Mouse (Mus musculus) myocyte (in vitro differentiated cells): ENCODE results near the gene Spon1. TPM values are rescaled to one million over a fixed set of nuclear protein-coding genes. Genes with fewer than 3 reads are reported as not detected.

ENCODE experiments used
- H3K27me3 ChIP-seq: one replicate; pipeline ENCODE4 v1.6.1; 2011; ENCODE audit not compliant: control insufficient read depth, insufficient read depth, insufficient read length
- H3K36me3 ChIP-seq: one replicate; pipeline ENCODE4 v1.6.1; 2011; ENCODE audit not compliant: control insufficient read depth, insufficient read depth
- H3K4me2 ChIP-seq: one replicate; pipeline ENCODE4 v1.6.1; 2011; ENCODE audit warnings: low read depth, control low read depth
- H3K4me3 ChIP-seq: one replicate; pipeline ENCODE4 v1.5.1; 2011; ENCODE audit warnings: mild to moderate bottlenecking, control low read depth, moderate library complexity
- H3K79me2 ChIP-seq: one replicate; pipeline ENCODE4 v1.6.1; 2011; ENCODE audit not compliant: control insufficient read depth, insufficient read depth
- H3ac ChIP-seq: one replicate; pipeline ENCODE4 v1.6.1; 2011; ENCODE audit not compliant: control insufficient read depth, insufficient read length
- CEBPB ChIP-seq: IDR thresholded peaks from 2 replicates; pipeline ENCODE4 v1.6.1; 2011; ENCODE audit warnings: mild to moderate bottlenecking, moderate library complexity; ENCODE audit not compliant: poor library complexity, insufficient read depth, severe bottlenecking
- E2F4 ChIP-seq: IDR thresholded peaks from one replicate; pipeline ENCODE4 v1.6.1; 2011; ENCODE audit warnings: mild to moderate bottlenecking, control low read depth, moderate library complexity; ENCODE audit not compliant: insufficient read depth
- MAX ChIP-seq: IDR thresholded peaks from one replicate; pipeline ENCODE4 v1.6.1; 2011; ENCODE audit warnings: low read depth, mild to moderate bottlenecking, control low read depth
- MYOD1 ChIP-seq, 3 experiments: IDR thresholded peaks; one replicate each; pipeline ENCODE4 v1.6.1; 2011; ENCODE audit warnings: control low read depth in 2 of 3, low read depth in 2 of 3, mild to moderate bottlenecking in 2 of 3, moderate library complexity in 1 of 3; ENCODE audit not compliant: insufficient read length in 2 of 3, control insufficient read depth in 1 of 3
- MYOG ChIP-seq, 3 experiments: IDR thresholded peaks; one replicate each; pipeline ENCODE4 v1.6.1; 2011; ENCODE audit warnings: control low read depth in 2 of 3, low read depth in 2 of 3, mild to moderate bottlenecking in 2 of 3; ENCODE audit not compliant: insufficient read length in 2 of 3, control insufficient read depth in 1 of 3, insufficient read depth in 1 of 3
- POLR2A ChIP-seq: IDR thresholded peaks from one replicate; pipeline ENCODE4 v1.6.1; 2011; ENCODE audit warnings: low read depth, mild to moderate bottlenecking, control low read depth, moderate library complexity; ENCODE audit not compliant: insufficient read length
- POLR2AphosphoS2 ChIP-seq: IDR thresholded peaks from one replicate; pipeline ENCODE4 v1.6.1; 2011; ENCODE audit warnings: low read depth, control low read depth; ENCODE audit not compliant: insufficient read length
- REST ChIP-seq: IDR thresholded peaks from one replicate; pipeline ENCODE4 v1.6.1; 2011; ENCODE audit warnings: mild to moderate bottlenecking, control low read depth, moderate library complexity; ENCODE audit not compliant: insufficient read depth, insufficient read length
- SRF ChIP-seq: IDR thresholded peaks from one replicate; pipeline ENCODE4 v1.6.1; 2011; ENCODE audit warnings: low read depth; ENCODE audit not compliant: control insufficient read depth, insufficient read length
- TCF12 ChIP-seq: IDR thresholded peaks from one replicate; pipeline ENCODE4 v1.6.1; 2011; ENCODE audit warnings: mild to moderate bottlenecking, control low read depth; ENCODE audit not compliant: poor library complexity, insufficient read depth, severe bottlenecking
- TCF3 ChIP-seq: IDR thresholded peaks from one replicate; pipeline ENCODE4 v1.6.1; 2011; ENCODE audit warnings: low read depth, control low read depth; ENCODE audit not compliant: insufficient read length
- USF1 ChIP-seq: IDR thresholded peaks from one replicate; pipeline ENCODE4 v1.6.1; 2011; ENCODE audit warnings: low read depth, mild to moderate bottlenecking, control low read depth, moderate library complexity
- polyA plus RNA-seq: library from polyadenylated mRNA; unstranded; fragments of >200 nt; fragmentation: generic; extraction: Trizol; gene quantifications from one replicate; pipeline ENCODE4 v1.2.1, GENCODE M21; 2012; ENCODE audit warnings: missing spikeins

The Spon1 gene
- polyA plus RNA-seq, 1 experiment, result 0.04 TPM

DNA sequence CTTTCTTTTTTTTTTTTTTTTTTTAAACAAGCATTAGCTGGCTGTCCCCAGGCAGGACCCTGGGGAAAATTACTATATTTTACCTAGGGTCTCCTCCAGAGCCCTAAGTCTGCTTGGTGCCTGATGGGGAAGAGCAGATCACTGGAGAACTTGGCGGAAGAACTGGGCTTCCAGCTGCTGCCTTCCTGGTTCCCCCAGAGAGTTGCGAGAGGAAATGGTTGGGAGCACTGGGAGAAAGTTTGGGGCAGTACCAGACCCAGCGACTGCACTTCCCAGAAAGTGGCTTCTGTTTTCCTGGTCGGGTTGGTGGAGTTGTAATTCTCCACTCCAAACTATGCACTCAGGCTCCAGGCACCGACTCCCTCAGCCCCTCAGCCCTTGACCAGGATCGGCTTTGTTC lies 1.7 kb downstream of the Spon1 start:
- Histone ChIP-seq H3ac (no peak overlapping the region), H3K4me3 (no peak overlapping the region)

DNA sequence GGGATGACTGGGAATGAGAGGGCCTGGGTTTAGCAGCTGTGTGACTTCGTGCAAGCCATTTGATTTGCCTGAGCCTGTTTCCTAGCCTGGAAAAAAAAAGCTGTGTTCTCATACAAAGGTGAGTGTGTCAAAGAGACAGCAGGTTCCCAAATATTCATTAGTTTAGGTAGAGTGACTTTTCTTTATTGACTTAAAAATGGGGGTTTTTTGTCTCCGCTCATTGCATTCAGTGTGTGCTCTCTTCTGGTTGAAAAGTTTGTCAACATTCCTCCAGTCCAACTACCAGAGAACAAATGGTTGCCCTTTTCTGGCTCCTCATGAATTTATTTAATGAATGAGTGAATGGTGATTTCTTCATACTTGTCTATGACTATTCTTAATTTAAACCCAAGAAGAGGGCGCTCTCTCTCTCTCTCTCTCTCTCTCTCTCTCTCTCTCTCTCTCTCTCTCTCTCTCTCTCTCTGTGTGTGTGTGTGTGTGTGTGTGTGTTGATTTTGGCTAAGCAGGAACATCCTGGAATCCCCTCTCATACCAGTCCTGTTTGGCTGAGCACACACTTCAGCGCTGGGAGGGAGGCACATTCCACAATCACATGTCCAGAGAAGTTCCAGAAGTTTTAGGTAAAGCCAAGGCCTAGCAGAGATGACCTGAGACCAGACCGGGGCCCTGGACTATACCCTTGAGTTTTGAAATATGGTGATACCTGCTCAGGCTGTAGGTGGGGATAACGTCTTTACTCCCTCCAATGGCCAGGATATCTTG lies 2.6 kb downstream of the Spon1 start:
- no peak overlapping the region for H3K4me2 ChIP-seq
- TF ChIP-seq E2F4, result no peak
- no peak for TF ChIP-seq TCF3
- TF ChIP-seq POLR2AphosphoS2, result no peak
- TF ChIP-seq MYOD1 (IDR thresholded peaks at IDR 0.05; ENCODE audit: control insufficient read depth in 1 of 3, insufficient read length in 2 of 3, low read depth in 2 of 3), result no peak
- no peak for TF ChIP-seq MAX
- no peak for TF ChIP-seq MYOG (IDR thresholded peaks at IDR 0.05; ENCODE audit: control insufficient read depth in 1 of 3, insufficient read depth in 1 of 3, insufficient read length in 2 of 3, low read depth in 2 of 3)
- no peak for TF ChIP-seq TCF12
- no peak for TF ChIP-seq SRF
- TF ChIP-seq REST, result no peak
- no peak for TF ChIP-seq CEBPB
- TF ChIP-seq POLR2A, result no peak
- no peak for TF ChIP-seq USF1
- no peak overlapping the region for H3ac ChIP-seq
- H3K36me3 ChIP-seq, result no peaks in the 10 kb centered on the region
- H3K27me3 ChIP-seq, result peaks cover 25% of the 10 kb centered on the region
- no peaks in the 10 kb centered on the region for H3K79me2 ChIP-seq
- no peak overlapping the region for H3K4me3 ChIP-seq

More for the DNA sequence above, 1.7 kb downstream of the Spon1 start:
- Histone ChIP-seq H3K27me3 (peaks cover 25% of the 10 kb centered on the region), H3K36me3 (no peaks in the 10 kb centered on the region), H3K4me2 (no peak overlapping the region), H3K79me2 (no peaks in the 10 kb centered on the region)
- TF ChIP-seq CEBPB, result no peak
- TF ChIP-seq USF1, result no peak
- no peak for TF ChIP-seq SRF
- TF ChIP-seq E2F4, result no peak
- no peak for TF ChIP-seq MYOG (IDR thresholded peaks at IDR 0.05; ENCODE audit: control insufficient read depth in 1 of 3, insufficient read depth in 1 of 3, insufficient read length in 2 of 3, low read depth in 2 of 3)
- no peak for TF ChIP-seq TCF12
- TF ChIP-seq REST, result no peak
- TF ChIP-seq POLR2A, result no peak
- TF ChIP-seq MYOD1 (IDR thresholded peaks at IDR 0.05; ENCODE audit: control insufficient read depth in 1 of 3, insufficient read length in 2 of 3, low read depth in 2 of 3), result no peak
- TF ChIP-seq POLR2AphosphoS2, result no peak
- TF ChIP-seq MAX, result no peak
- TF ChIP-seq TCF3, result no peak

GRCm38 (mm10) chr7:113769281-113769680 lies 3.5 kb downstream of the Spon1 start:
- Histone ChIP-seq H3K4me3 (no peak overlapping the region), H3K4me2 (no peak overlapping the region), H3K36me3 (no peaks in the 10 kb centered on the region), H3K27me3 (peaks cover 25% of the 10 kb centered on the region), H3K79me2 (no peaks in the 10 kb centered on the region), H3ac (no peak overlapping the region)
- TF ChIP-seq SRF (no peak), E2F4 (no peak), MYOG (IDR thresholded peaks at IDR 0.05; ENCODE audit: control insufficient read depth in 1 of 3, insufficient read depth in 1 of 3, insufficient read length in 2 of 3, low read depth in 2 of 3) (no peak), USF1 (no peak), POLR2AphosphoS2 (no peak), TCF12 (no peak), MAX (no peak), TCF3 (no peak), REST (no peak), POLR2A (no peak), CEBPB (no peak), MYOD1 (IDR thresholded peaks at IDR 0.05; ENCODE audit: control insufficient read depth in 1 of 3, insufficient read length in 2 of 3, low read depth in 2 of 3) (no peak)

DNA sequence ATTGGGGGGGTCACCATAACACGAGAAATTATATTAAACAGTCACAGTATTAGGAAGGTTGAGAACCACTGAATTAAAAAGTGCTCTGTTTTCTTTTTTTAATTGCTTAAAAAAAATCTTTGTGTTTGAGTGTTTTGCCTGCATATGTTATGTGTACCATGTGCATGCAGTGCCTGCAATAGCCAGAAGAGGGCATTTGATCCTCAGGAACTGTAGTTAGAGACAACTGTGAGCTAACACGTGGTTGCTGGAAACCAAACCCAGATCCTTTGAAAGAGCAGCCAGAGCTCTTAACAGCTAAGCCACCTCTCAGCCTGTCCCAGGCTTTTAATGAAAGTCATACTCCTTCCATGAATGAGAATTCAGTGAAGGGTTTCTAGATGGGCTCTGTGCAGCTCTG lies 6.3 kb downstream of the Spon1 start:
- Histone ChIP-seq H3K36me3 (no peaks in the 10 kb centered on the region), H3ac (no peak overlapping the region), H3K79me2 (no peaks in the 10 kb centered on the region), H3K4me3 (no peak overlapping the region), H3K4me2 (no peak overlapping the region), H3K27me3 (peaks cover 15% of the 10 kb centered on the region)
- TF ChIP-seq USF1, result no peak
- no peak for TF ChIP-seq TCF3
- TF ChIP-seq MYOG (IDR thresholded peaks at IDR 0.05; ENCODE audit: control insufficient read depth in 1 of 3, insufficient read depth in 1 of 3, insufficient read length in 2 of 3, low read depth in 2 of 3), result no peak
- TF ChIP-seq POLR2AphosphoS2, result no peak
- no peak for TF ChIP-seq REST
- no peak for TF ChIP-seq SRF
- TF ChIP-seq MYOD1 (IDR thresholded peaks at IDR 0.05; ENCODE audit: control insufficient read depth in 1 of 3, insufficient read length in 2 of 3, low read depth in 2 of 3), result no peak
- no peak for TF ChIP-seq E2F4
- TF ChIP-seq MAX, result no peak
